Mouse (Mus musculus) heart, postnatal 14 days (tissue): ENCODE measurements around the gene Usp7. TPM values are rescaled to one million over a fixed set of nuclear protein-coding genes. Genes with fewer than 3 reads are reported as not detected.

Source experiments
- DNase-seq, 2 experiments: peaks; one replicate each; pipeline ENCODE4 v3.0.0; 2021 to 2022
- intact Hi-C: fragments of 180-260 bp; cut with DNase I; formaldehyde crosslinking; loops from one replicate; pipeline ENCODE4 v1.15.1; 2025
- total RNA-seq, 2 experiments: library from RNA; stranded (reverse); gene quantifications; 2 replicates each; pipeline ENCODE4 v1.2.3; 2021

Usp7 gene
- total RNA-seq, 2 experiments from 2014 or later = 61.9 to 65.0 TPM

- DNase-seq = no peak
- intact Hi-C loops = no loop called here
Observed at GRCm38 (mm10) chr16:8679780-8680179, 112.3 kb downstream of the Usp7 start.

- intact Hi-C loops = no loop called here
- no peak for DNase-seq
Observed at GRCm38 (mm10) chr16:8678676-8679075, 113.4 kb downstream of the Usp7 start.

- no peak for DNase-seq
- intact Hi-C loops = no loop called here
Observed at GRCm38 (mm10) chr16:8678035-8678434, 114.1 kb downstream of the Usp7 start.

GRCm38 (mm10) chr16:8676800-8677199, 115.3 kb downstream of the Usp7 start:
- DNase-seq = peak; percentile 60 to 76
- intact Hi-C loops = loop anchor here (1.0 to 2.0 kb wide), 2 partner anchors 182 to 264 kb away; no protein-coding TSS in a partner anchor

GRCm38 (mm10) chr16:8676228-8676627, 115.9 kb downstream of the Usp7 start:
- DNase-seq = no peak

GRCm38 (mm10) chr16:8675559-8675958, 116.5 kb downstream of the Usp7 start:
- DNase-seq = no peak
- intact Hi-C loops = no loop called here

More at GRCm38 (mm10) chr16:8676228-8676627, 115.9 kb downstream of the Usp7 start:
- intact Hi-C loops = loop anchor here (2.0 kb wide), 1 partner anchor 263 kb away; no protein-coding TSS in a partner anchor

- DNase-seq = peak; percentile 56 to 64
- intact Hi-C loops = loop anchor here (1.0 to 5.0 kb wide), 2 partner anchors 30 to 162 kb away; partner anchors contain the start of gene Abat
Observed at GRCm38 (mm10) chr16:8674165-8674564, 117.9 kb downstream of the Usp7 start.

GRCm38 (mm10) chr16:8673343-8673742, 118.8 kb downstream of the Usp7 start:
- intact Hi-C loops = loop anchor here (2.0 to 5.0 kb wide), 2 partner anchors 33 to 161 kb away; partner anchors contain the start of gene Abat
- no peak for DNase-seq

- DNase-seq = no peak
- intact Hi-C loops = loop anchor here (2.0 to 5.0 kb wide), 2 partner anchors 32 to 161 kb away; partner anchors contain the start of gene Abat
Observed at GRCm38 (mm10) chr16:8672811-8673210, 119.3 kb downstream of the Usp7 start.

GRCm38 (mm10) chr16:8672350-8672687, 119.8 kb downstream of the Usp7 start:
- intact Hi-C loops = loop anchor here (2.0 to 5.0 kb wide), 2 partner anchors 32 to 160 kb away; partner anchors contain the start of gene Abat

GRCm38 (mm10) chr16:8671551-8672349, 120.4 kb downstream of the Usp7 start, which contains the start of gene Carhsp1:
Gene Carhsp1 (minus strand): TSS chr16:8672155.
- DNase-seq = peak; percentile 96
- intact Hi-C loops = loop anchor here (2.0 to 5.0 kb wide), 2 partner anchors 31 to 159 kb away; partner anchors contain the start of gene Abat

More at GRCm38 (mm10) chr16:8672350-8672687, 119.8 kb downstream of the Usp7 start:
- no peak for DNase-seq

- DNase-seq = no peak
- intact Hi-C loops = loop anchor here (5.0 kb wide), 1 partner anchor 158 kb away; the partner anchor contains the start of gene Abat
Observed at GRCm38 (mm10) chr16:8670041-8671035, 121.8 kb downstream of the Usp7 start.

- DNase-seq = no peak
- intact Hi-C loops = no loop called here
Observed at GRCm38 (mm10) chr16:8669432-8669831, 122.7 kb downstream of the Usp7 start.

- intact Hi-C loops = no loop called here
- no peak for DNase-seq
Observed at GRCm38 (mm10) chr16:8668386-8668785, 123.7 kb downstream of the Usp7 start.

- DNase-seq = peak; percentile 43 to 51
- intact Hi-C loops = no loop called here
Observed at GRCm38 (mm10) chr16:8667814-8668213, 124.3 kb downstream of the Usp7 start.

- peak; percentile 30 to 51 for DNase-seq
- intact Hi-C loops = no loop called here
Observed at GRCm38 (mm10) chr16:8667261-8667660, 124.8 kb downstream of the Usp7 start.

GRCm38 (mm10) chr16:8666452-8666851, 125.7 kb downstream of the Usp7 start:
- intact Hi-C loops = no loop called here
- peak; percentile 56 to 61 for DNase-seq

GRCm38 (mm10) chr16:8665367-8665766, 126.7 kb downstream of the Usp7 start:
- DNase-seq = no peak
- intact Hi-C loops = no loop called here

GRCm38 (mm10) chr16:8663606-8664539, 128.2 kb downstream of the Usp7 start:
- DNase-seq = peak; percentile 45 to 48

More at GRCm38 (mm10) chr16:8663606-8664539, 128.2 kb downstream of the Usp7 start:
- intact Hi-C loops = no loop called here
